Mouse (Mus musculus) CD4-positive, CD25-positive, alpha-beta regulatory T cell, adult 4 months (primary cell): ENCODE measurements around the gene Dysf. TPM values are rescaled to one million over a fixed set of nuclear protein-coding genes. Genes with fewer than 3 reads are reported as not detected.

Experiments
- ATAC-seq: one replicate; pipeline ENCODE4 v1.8.0; 2017
- polyA plus RNA-seq, 2 experiments: library from polyadenylated mRNA; unstranded; fragments of 100-300 nt; shearing (Covaris generic); gene quantifications; one replicate each; pipeline ENCODE4 v1.2.1; 2017

Gene Dysf
- polyA plus RNA-seq, 2 experiments from 2014 or later: not detected

DNA sequence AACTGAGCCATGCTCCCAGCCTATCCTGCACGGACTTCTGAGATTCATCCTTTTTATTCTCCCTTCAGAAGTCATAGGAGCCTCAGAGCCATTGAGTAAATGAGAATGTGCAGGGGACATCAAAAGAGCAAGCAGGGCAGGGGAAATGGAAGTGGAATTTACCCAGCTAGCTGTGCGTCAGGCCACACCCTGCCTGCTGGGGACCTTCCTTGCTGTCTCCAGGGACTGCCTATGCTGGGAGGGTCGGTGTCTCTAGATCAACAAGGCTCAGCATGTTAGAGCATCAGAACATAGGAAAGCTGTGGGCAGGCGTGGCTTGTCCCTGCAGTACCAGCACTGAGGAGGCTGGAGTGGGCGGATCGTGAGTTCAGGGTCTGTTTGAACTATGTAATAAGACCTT is 42.6 kb downstream of the Dysf start:
- ATAC-seq: no peak

- no peak for ATAC-seq
Measured at GRCm38 (mm10) chr6:84053874-84054530, 45.6 kb downstream of the Dysf start.

DNA sequence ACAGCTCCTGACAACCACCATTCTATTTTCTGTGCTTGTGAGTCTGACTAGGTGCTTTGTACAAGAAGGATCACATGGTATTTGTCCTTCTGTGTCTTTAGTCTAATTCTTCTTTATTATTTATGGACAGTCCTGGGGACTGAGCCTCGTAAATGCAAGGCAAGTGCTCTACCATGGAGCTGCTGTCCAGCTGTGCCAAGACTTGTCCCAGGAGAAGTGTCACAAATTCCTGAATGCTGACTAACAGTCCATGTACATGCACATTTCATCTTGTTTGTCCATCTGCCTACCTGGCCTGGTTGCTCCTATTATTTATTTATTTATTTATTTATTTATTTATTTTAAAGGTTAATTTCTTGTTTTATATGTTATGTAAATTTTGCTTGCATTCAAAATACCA is 47.2 kb downstream of the Dysf start:
- no peak for ATAC-seq

- no peak for ATAC-seq
Measured at GRCm38 (mm10) chr6:84057216-84057615, 48.8 kb downstream of the Dysf start.

- ATAC-seq: no peak
Measured at GRCm38 (mm10) chr6:84058671-84059141, 50.3 kb downstream of the Dysf start.

- ATAC-seq: no peak
Measured at GRCm38 (mm10) chr6:84059771-84060414, 51.5 kb downstream of the Dysf start.

DNA sequence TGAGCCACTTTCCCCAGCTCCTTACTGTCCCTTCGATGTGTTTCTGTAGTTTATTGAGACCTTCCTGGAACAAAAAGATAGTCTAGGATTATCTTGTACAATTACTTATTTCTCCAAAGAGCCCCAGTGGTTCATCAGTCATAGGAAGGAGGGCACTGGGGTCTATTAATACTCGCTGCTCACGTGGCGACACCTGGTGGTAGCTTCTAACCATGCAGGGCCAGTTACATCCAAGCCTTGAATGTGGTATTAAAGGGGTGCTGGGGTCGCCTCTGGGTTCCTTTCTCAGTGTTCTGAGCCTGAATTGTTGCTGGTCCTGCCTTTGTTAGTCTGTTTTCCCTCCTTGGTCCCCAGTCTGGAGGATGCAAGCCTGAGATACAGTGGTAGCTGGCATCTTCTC is 52.9 kb downstream of the Dysf start:
- ATAC-seq: no peak

DNA sequence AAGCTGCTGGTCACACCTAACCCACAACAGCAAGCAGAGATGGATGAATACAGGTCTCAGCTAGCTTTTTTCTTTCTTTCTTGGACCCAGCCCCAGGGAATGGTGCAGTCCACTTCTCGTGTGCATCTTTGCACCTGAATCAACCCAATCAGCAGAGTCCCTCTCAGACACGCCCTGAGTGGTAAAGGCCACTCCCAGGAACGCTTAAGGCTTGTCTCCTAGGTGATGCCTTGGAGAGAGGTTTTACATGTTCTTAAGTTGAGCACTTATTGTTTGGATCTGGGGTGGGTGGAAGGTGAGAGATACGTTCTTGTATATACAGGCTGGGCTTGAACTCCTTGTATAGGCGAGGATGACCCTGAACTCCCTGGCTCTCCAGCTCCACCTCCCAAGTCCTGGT is 54.2 kb downstream of the Dysf start:
- ATAC-seq: no peak

DNA sequence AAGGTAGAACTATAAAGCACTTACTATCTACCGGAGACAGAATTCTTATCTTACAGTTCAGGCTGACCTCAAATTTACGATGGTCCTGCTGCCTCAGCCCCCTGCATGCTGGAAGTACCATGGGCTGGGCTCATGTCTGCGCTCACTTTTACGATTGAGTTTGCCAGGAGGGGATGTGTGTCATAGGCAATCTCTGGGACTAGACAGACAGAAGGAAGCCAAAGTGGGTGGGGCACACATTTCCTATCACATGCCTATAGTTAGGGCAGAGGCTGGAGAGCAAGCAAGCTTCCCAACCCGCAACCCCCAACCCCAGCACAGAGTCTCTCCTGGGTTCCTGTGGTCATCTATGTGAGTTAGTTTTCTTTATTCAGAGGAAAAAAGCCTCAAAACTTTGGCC is 59.8 kb downstream of the Dysf start:
- ATAC-seq: no peak

- no peak for ATAC-seq
Measured at GRCm38 (mm10) chr6:84070251-84070650, 61.9 kb downstream of the Dysf start.

DNA sequence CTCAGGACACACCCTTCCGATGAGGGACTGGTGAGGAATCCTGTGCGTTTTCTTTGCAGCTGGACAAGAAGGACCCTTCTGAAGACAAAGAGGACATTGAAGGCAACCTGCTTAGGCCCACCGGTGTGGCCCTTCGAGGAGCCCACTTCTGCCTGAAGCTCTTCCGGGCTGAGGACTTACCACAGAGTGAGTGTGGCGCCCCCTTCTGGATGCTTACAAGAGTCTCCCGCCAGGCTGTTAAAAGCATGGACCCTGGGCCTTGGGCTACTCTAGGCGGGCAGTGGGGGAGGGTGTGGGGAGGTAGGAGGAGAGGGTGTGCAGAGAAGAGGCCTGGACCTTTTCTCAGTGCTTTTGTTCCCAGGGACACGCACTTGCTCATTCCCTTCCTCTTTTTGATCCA is 64.2 kb downstream of the Dysf start:
- no peak for ATAC-seq

GRCm38 (mm10) chr6:84078172-84078571 is 69.8 kb downstream of the Dysf start:
- no peak for ATAC-seq

DNA sequence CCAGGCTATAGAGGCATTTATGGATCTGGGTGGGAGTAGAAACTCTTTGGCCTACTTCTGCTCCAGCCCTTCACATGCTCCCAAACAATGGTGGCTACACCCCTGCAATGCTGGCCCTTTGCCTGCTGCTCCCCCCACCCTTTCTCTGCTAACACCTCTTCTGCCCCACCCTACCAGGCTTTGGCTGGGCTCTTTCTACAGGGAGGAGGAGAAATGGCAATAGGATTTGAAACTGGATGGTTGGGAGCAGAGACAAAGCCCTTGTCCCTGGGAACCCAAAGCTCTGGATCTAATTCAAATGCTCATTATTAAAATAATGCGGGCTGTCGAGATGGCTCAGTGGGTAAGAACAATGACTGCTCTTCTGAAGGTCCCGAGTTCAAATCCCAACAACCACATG is 72.2 kb downstream of the Dysf start:
- no peak for ATAC-seq

GRCm38 (mm10) chr6:84084757-84085156 is 76.4 kb downstream of the Dysf start:
- ATAC-seq: no peak

DNA sequence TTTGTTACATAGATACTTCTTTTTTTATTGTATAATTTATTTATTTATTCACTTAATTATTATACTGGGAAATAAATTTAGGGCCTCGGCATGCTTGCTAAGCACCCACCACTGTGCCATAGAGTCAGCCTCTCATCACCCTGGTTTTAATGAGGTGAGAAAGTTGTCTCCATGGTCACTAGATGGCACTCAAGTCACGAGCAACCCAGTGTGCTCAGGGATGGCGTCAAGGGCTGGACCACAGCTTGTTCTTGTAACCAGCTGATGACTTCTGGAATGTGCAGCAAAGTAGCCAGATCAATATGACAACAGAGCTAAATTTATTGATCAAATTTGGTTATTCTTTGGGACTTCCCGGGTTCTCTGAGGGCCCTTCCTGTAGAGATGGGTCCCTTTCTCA is 85.1 kb downstream of the Dysf start:
- ATAC-seq: no peak

- ATAC-seq: no peak
Measured at GRCm38 (mm10) chr6:84094536-84094935, 86.1 kb downstream of the Dysf start.

DNA sequence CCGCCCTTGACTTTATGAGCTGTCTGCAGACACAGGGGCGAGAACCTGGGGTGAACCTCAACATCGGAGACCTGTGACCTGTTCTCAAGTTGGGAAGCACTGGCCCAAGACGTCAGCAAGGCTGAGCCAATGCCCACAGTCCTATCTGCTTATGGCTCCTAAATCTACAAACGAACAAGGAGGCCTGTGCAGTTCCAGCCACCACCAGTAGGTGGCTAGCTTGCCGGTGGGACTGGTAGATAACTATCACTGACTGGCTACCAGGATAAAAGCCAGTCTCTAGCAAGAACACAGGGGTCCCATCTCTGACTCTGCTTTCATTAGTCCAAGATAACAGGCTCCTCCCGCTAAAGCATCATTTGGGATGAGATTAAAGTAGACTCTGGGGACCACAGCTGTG is 86.6 kb downstream of the Dysf start:
- ATAC-seq: no peak

GRCm38 (mm10) chr6:84095882-84096281 is 87.5 kb downstream of the Dysf start:
- ATAC-seq: no peak

DNA sequence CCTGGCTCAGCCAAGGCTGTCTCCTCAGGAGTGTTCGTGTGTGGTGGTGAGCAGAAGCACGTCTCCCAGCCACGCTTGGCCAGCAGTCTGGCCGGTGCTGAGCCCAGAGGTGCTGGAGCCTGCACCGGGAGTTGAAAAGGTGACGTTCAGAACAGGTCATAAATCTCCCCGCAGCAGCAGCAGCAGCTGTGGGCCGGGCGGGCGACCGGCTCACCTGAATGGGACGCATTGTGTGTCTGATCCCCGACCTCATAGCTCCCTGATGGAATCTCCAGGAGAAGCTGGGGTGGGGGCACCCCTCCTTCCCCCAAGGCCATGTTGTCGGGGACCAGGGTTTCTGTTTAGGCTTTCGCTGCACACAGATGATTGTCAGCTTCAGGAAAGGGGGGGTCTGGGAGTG is 93.6 kb downstream of the Dysf start:
- ATAC-seq: no peak

DNA sequence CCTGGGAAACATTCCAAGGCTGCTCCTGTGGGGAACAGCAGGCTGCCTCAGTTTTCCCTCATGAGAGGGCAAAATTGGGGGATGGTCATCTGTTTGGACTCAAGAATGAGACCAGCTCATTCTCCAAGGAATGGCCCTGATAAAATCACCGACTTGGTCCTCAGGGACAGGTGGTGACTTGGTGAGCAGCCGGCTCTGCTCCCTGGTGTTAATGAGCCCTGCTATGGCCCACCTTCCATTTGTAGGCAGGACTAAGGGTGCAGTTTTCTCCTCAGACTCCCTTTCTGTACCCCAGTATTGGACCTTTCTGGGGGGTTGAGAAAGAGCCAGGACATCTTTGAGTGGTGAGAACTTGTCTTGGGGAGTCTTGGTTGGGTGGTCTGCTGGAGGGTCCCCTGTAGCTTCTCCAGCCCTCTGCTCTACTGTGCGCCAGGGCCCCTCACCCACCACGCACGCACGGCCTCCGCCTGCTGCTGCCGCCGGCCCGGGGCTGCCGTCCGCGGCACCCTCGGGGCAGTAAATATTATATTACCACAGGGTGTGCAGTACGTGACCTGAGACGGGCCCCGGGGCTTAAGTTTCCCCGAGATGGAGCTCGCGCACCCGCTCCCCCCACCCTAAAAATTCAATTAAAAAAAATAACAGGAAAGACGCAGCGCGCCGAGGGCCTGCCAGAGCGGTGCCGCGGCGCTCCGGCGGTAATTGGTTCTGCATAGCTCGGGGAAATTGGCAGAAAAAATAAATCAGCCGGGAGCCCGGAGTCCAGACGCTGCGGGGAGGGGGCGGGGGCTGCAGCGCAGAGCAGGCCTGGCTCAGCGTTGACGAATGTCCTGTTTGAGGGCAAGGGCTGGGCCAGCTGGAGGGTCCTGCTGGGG is 97.0 kb downstream of the Dysf start:
- no peak for ATAC-seq

DNA sequence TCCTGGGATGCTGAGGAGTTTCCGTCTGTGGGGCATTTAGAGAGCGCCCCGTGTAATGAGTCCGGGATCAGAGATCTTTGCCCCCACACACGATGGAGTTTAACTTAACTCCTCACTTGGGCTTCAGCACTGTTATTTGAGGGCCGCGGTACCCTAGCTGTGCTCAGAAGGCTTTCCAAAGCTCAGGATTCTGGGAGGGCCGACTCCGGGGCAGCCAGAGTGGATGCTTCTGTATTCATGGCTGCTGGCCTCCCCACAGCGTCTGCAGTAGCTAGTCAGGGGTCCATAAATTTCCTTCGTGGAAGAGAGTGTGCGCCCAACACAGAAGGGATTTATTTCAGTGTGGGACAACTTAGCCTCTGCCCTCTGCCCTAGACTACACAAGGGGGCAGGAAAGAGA is 97.7 kb downstream of the Dysf start:
- ATAC-seq: no peak

DNA sequence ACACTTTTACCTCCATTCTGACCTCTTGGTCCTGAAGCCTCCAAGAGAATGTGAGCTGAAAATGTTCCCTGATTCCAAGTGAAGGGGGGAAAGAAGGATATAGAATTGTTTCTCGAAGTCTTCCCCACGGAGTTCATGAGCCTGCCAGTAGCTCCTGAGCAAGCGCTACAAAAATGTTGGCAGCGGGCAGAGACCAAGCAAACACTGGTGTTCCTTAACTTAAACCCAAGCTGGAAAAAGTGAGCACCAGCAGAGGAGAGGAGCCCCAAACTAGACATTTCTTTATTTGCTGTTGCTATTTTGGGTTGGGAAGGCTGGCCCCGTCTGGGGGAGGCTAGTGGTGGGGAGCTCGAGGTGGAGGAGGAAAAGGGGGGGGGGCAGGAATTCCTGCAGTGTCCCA is 102.0 kb downstream of the Dysf start:
- ATAC-seq: no peak

DNA sequence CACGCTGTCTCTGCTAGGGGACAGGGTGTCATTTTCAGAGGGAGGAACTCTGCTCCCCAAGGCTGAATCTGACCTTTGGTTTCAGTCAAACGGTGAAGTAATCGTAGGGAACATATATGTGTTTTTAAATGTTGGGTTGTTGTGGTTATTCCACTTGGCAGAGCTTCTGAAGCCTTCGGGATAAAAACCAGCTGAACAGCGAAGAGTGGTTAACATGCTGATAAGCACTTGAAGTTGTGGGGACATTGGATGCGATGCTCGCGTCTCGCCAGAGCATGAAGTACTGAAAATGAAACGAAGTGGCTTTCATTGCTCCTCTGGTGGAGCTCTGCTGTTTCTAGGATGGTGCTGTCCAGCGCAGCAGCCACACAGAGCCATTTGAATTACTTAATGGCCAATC is 102.7 kb downstream of the Dysf start:
- no peak for ATAC-seq
